Mouse (Mus musculus): ENCODE data around the gene Nrip1. TPM values are rescaled to one million over a fixed set of nuclear protein-coding genes. Genes with fewer than 3 reads are reported as not detected.
"Not testable (repeated sequence)": the region's sequence is repeated elsewhere in the genome, so short reads cannot be mapped to it uniquely, and the experiment has no call there.

Nrip1 gene
- total and polyA plus RNA-seq, 3 experiments: 3.1 to 32.3 (median 20.6) TPM

DNA sequence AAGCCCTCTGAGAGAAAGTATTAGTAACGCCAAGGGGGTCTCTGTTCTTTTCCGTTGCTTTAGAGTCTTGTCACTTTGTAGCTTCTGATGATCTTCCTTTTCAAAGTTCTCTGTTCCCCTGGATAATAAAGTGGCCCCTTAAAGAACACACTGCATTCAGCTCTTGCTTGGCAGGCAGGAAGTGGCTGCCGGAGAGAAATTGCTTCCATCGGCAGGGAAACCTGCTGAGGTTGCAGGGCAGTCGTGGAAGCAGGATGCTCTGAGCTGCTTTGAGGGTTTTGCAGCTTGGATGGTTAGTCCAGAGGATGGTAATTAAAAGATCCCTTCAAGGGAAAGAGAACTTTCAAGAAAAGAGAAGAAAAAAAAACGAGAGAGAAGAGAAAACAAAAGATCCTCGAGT lies 33.3 kb upstream of the Nrip1 start:
- Histone ChIP-seq H3K9ac (ENCODE audit: low read depth, low read length) (no peak overlapping the region), H3K27ac (peak overlapping the region; percentile 41), H3K4me1 (ENCODE audit: control insufficient read depth, insufficient read depth, low read length) (no peaks in the 10 kb centered on the region; the same call in 1 of the 2 replicates), H3K36me3 (ENCODE audit: control insufficient read depth, insufficient read depth, low read length) (no peaks in the 10 kb centered on the region), H3K79me2 (replicated peaks; ENCODE audit: control insufficient read depth, insufficient read depth, low read length) (no peaks in the 10 kb centered on the region), H3K27me3 (ENCODE audit: control insufficient read depth, insufficient read depth, low read length) (no peaks in the 10 kb centered on the region), H3K4me3 (no peak overlapping the region)
- peak in 1 of 2 experiments; percentile 21 for DNase-seq
- TF ChIP-seq EP300 (IDR thresholded peaks at IDR 0.05; ENCODE audit: insufficient read depth, low read depth, low read length) (no peak), CTCF (IDR thresholded peaks at IDR 0.05) (no peak), POLR2A (IDR thresholded peaks at IDR 0.05; ENCODE audit: insufficient read depth, low read depth, low read length) (no peak)
- intact Hi-C loops (cut with DNase I): no loop called here
- 28% methylated on average over 7 of the region's 7 CpGs for WGBS

DNA sequence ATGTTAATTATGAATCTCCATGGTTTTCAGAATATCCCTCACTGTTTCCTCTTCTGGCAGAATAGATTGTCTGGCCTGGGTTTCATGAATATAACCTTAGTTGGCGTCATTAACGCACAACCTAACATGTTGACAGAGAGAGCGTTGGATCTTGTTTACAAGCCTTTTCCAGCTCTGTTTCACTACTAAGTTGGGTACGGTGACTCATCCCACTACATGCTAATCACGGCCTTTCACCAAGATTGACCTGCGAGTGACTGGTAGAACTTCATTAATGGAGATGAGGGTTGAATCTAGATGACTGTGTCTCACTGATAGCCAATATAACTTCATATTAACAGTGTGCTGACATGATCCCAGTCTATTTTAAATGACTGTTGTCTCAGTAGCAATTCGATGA lies 32.7 kb upstream of the Nrip1 start:
- DNase-seq: no peak
- peak overlapping the region; percentile 41 for H3K27ac ChIP-seq
- intact Hi-C loops (cut with DNase I): no loop called here
- H3K4me3 ChIP-seq: no peak overlapping the region
- no peaks in the 10 kb centered on the region for H3K79me2 ChIP-seq (replicated peaks; ENCODE audit: control insufficient read depth, insufficient read depth, low read length)
- no peaks in the 10 kb centered on the region for H3K36me3 ChIP-seq (ENCODE audit: control insufficient read depth, insufficient read depth, low read length)
- 64% methylated on average over 7 of the region's 7 CpGs for WGBS
- no peak overlapping the region for H3K9ac ChIP-seq (ENCODE audit: low read depth, low read length)
- no peaks in the 10 kb centered on the region; the same call in 1 of the 2 replicates for H3K4me1 ChIP-seq (ENCODE audit: control insufficient read depth, insufficient read depth, low read length)
- TF ChIP-seq CTCF (IDR thresholded peaks at IDR 0.05) (no peak), EP300 (IDR thresholded peaks at IDR 0.05; ENCODE audit: insufficient read depth, low read depth, low read length) (no peak), POLR2A (IDR thresholded peaks at IDR 0.05; ENCODE audit: insufficient read depth, low read depth, low read length) (no peak)
- no peaks in the 10 kb centered on the region for H3K27me3 ChIP-seq (ENCODE audit: control insufficient read depth, insufficient read depth, low read length)

DNA sequence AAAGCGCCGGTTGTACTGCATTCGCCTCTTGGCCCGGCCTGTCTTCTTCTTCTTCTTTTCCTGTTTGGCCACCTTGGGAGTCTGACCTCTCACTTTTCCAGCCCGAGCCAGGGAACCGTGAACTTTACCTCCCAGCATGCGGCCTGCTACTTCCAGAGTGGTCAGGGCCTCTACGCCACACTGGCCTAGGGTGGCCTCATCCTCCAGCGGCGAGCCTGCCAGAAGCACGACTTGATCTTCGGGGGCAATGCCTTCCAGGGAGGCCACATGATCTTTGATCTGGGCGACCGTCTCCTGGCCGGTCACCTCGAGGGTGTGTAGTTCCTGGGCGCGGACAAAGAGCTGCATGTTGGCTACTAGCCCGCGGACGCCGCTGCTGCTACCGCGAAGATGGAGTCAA lies 29.7 kb upstream of the Nrip1 start:
- H3K9ac ChIP-seq (ENCODE audit: low read depth, low read length); intact Hi-C loops (cut with DNase I); H3K27me3 ChIP-seq (ENCODE audit: control insufficient read depth, insufficient read depth, low read length); H3K4me1 ChIP-seq (ENCODE audit: control insufficient read depth, insufficient read depth, low read length); DNase-seq; H3K79me2 ChIP-seq (replicated peaks; ENCODE audit: control insufficient read depth, insufficient read depth, low read length); H3K4me3 ChIP-seq; H3K36me3 ChIP-seq (ENCODE audit: control insufficient read depth, insufficient read depth, low read length); H3K27ac ChIP-seq: not testable (repeated sequence)
- WGBS: 91% methylated on average over 24 of the region's 24 CpGs

DNA sequence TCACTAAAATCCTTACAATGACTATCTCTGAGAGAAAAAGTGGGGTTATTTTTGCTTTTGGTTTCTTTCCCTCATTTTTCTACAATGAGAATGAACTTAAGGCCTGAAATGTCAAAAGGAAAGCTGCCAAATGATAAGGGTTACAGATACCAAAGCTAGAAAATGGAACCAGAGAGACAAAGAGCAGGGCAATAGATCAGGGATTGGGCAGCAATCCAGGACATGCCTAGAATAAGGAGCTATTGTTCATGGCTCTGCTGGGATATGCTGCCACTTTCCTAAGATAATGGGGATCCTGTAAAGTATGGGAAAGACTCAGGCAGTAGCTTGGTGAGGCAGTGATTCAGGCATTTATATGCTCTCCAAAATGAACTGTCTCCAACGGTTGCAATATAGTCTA lies 22.9 kb upstream of the Nrip1 start:
- H3K27ac ChIP-seq: no peak overlapping the region
- no peaks in the 10 kb centered on the region for H3K79me2 ChIP-seq (replicated peaks; ENCODE audit: control insufficient read depth, insufficient read depth, low read length)
- intact Hi-C loops (cut with DNase I): no loop called here
- WGBS: 29% methylated on average over 1 of the region's 1 CpGs
- DNase-seq: no peak
- H3K27me3 ChIP-seq (ENCODE audit: control insufficient read depth, insufficient read depth, low read length): no peaks in the 10 kb centered on the region
- H3K4me1 ChIP-seq (ENCODE audit: control insufficient read depth, insufficient read depth, low read length): no peaks in the 10 kb centered on the region; the same call in 1 of the 2 replicates
- no peak overlapping the region for H3K4me3 ChIP-seq
- H3K9ac ChIP-seq (ENCODE audit: low read depth, low read length): no peak overlapping the region
- no peaks in the 10 kb centered on the region; the same call in 1 of the 2 replicates for H3K36me3 ChIP-seq (ENCODE audit: control insufficient read depth, insufficient read depth, low read length)
- no peak for TF ChIP-seq POLR2A (IDR thresholded peaks at IDR 0.05; ENCODE audit: insufficient read depth, low read depth, low read length)
- no peak for TF ChIP-seq CTCF (IDR thresholded peaks at IDR 0.05)
- TF ChIP-seq EP300 (IDR thresholded peaks at IDR 0.05; ENCODE audit: insufficient read depth, low read depth, low read length): no peak

DNA sequence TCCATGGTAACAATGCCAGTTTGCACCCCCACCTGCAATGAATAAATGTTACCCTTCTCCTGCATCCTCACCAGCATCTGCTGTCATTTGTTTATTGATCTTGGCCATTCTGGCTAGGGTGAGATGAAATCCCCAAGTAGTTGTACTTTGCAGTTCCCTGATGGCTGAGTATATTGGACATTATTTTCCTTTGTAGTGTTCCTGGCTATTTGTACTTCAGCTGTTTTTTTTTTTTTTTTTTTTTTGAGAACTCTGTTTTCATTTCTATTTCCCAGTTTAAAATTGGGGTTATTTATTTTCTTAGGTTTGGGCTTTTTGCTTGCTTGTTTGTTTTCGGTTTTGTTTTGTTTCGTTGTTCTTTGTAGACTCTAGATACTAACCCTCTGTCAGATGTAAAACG lies 19.6 kb upstream of the Nrip1 start:
- Histone ChIP-seq H3K36me3 (ENCODE audit: control insufficient read depth, insufficient read depth, low read length) (no peaks in the 10 kb centered on the region; the same call in 1 of the 2 replicates), H3K27ac (no peak overlapping the region), H3K27me3 (ENCODE audit: control insufficient read depth, insufficient read depth, low read length) (no peaks in the 10 kb centered on the region), H3K9ac (ENCODE audit: low read depth, low read length) (no peak overlapping the region), H3K4me1 (ENCODE audit: control insufficient read depth, insufficient read depth, low read length) (no peaks in the 10 kb centered on the region; the same call in 1 of the 2 replicates), H3K79me2 (replicated peaks; ENCODE audit: control insufficient read depth, insufficient read depth, low read length) (no peaks in the 10 kb centered on the region), H3K4me3 (no peak overlapping the region)
- no peak for TF ChIP-seq CTCF (IDR thresholded peaks at IDR 0.05)
- TF ChIP-seq EP300 (IDR thresholded peaks at IDR 0.05; ENCODE audit: insufficient read depth, low read depth, low read length): no peak
- no peak for TF ChIP-seq POLR2A (IDR thresholded peaks at IDR 0.05; ENCODE audit: insufficient read depth, low read depth, low read length)
- DNase-seq: no peak
- 84% methylated on average over 3 of the region's 3 CpGs for WGBS
- intact Hi-C loops (cut with DNase I): no loop called here

DNA sequence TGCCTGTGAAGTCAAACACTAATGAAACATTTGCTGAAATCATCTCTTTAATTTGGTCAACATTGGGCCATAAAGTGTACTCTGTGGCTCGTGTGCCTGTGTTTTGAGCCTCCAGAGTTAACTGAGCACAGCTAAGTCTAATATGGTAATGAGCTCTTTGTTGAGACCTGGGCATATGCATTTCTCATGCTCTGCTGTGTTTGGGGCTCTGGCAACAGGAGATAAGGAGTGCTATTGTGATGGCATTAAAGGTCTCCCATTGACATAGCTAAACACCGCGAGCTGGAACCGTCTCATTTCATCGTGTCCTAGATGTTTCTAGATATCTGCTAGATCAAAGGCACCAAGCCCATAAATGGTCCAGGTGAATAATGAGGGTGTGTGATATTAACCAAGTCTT lies 12.9 kb upstream of the Nrip1 start:
- intact Hi-C loops (cut with DNase I): no loop called here
- Histone ChIP-seq H3K27me3 (ENCODE audit: control insufficient read depth, insufficient read depth, low read length) (no peaks in the 10 kb centered on the region), H3K36me3 (ENCODE audit: control insufficient read depth, insufficient read depth, low read length) (no peaks in the 10 kb centered on the region), H3K79me2 (replicated peaks; ENCODE audit: control insufficient read depth, insufficient read depth, low read length) (no peaks in the 10 kb centered on the region), H3K4me3 (no peak overlapping the region), H3K27ac (no peak overlapping the region), H3K4me1 (ENCODE audit: control insufficient read depth, insufficient read depth, low read length) (no peaks in the 10 kb centered on the region), H3K9ac (ENCODE audit: low read depth, low read length) (no peak overlapping the region)
- 83% methylated on average over 5 of the region's 5 CpGs for WGBS
- no peak for TF ChIP-seq CTCF (IDR thresholded peaks at IDR 0.05)
- TF ChIP-seq POLR2A (IDR thresholded peaks at IDR 0.05; ENCODE audit: insufficient read depth, low read depth, low read length): no peak
- TF ChIP-seq EP300 (IDR thresholded peaks at IDR 0.05; ENCODE audit: insufficient read depth, low read depth, low read length): no peak
- no peak for DNase-seq

All from heart, adult 2 months (tissue).